Mouse (Mus musculus): ENCODE measurements around the gene Bmp7. TPM values are rescaled to one million over a fixed set of nuclear protein-coding genes. Genes with fewer than 3 reads are reported as not detected.

Bmp7 gene
- polyA plus RNA-seq, 1 experiment from 2014 or later: 0.04 TPM

GRCm38 (mm10) chr2:172960350-172960749, 20.2 kb upstream of the Bmp7 start:
- Histone ChIP-seq H3K79me2 (ENCODE audit: inconsistent target) (no peaks in the 10 kb centered on the region), H3K36me3 (ENCODE audit: inconsistent target) (no peaks in the 10 kb centered on the region), H3K4me3 (ENCODE audit: inconsistent target) (no peak overlapping the region), H3K27ac (no peak overlapping the region)
- WGBS (ENCODE audit: missing documents): 88% methylated on average over 3 of the region's 3 CpGs

GRCm38 (mm10) chr2:172959006-172959768, 19.1 kb upstream of the Bmp7 start:
- H3K27ac ChIP-seq: no peak overlapping the region
- 78% methylated on average over 13 of the region's 13 CpGs for WGBS (ENCODE audit: missing documents)
- no peaks in the 10 kb centered on the region for H3K36me3 ChIP-seq (ENCODE audit: inconsistent target)
- no peaks in the 10 kb centered on the region for H3K79me2 ChIP-seq (ENCODE audit: inconsistent target)
- H3K4me3 ChIP-seq (ENCODE audit: inconsistent target): no peak overlapping the region

DNA sequence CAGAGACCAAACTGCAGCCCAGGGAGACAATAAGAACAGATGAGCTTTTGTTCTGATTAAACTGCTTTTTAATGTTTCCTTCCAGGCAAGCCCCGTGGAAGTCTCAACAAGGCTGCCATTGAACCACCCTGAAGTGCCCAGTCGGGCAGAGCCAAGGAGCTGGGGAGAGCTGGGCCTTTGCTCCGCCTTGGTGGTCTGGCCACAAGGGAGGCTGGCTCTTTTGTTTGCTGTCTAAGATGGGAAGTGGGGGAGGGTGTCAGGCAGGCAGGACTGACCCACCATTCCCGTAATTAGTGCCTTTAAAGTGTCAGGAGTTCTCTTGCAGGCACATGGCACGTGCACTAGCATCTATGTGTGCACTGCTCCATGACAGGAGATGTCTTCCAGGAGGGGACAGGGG, 18.5 kb upstream of the Bmp7 start:
- WGBS (ENCODE audit: missing documents): 59% methylated on average over 5 of the region's 5 CpGs

GRCm38 (mm10) chr2:172951976-172952375, 11.9 kb upstream of the Bmp7 start:
- Histone ChIP-seq H3K27ac (no peak overlapping the region), H3K4me3 (ENCODE audit: inconsistent target) (no peak overlapping the region), H3K36me3 (ENCODE audit: inconsistent target) (no peaks in the 10 kb centered on the region), H3K79me2 (ENCODE audit: inconsistent target) (no peaks in the 10 kb centered on the region)
- 90% methylated on average over 2 of the region's 2 CpGs for WGBS (ENCODE audit: missing documents)

More for the DNA sequence above, 18.5 kb upstream of the Bmp7 start:
- Histone ChIP-seq H3K36me3 (ENCODE audit: inconsistent target) (no peaks in the 10 kb centered on the region), H3K27ac (no peak overlapping the region), H3K79me2 (ENCODE audit: inconsistent target) (no peaks in the 10 kb centered on the region), H3K4me3 (ENCODE audit: inconsistent target) (no peak overlapping the region)

GRCm38 (mm10) chr2:172950722-172951121, 10.6 kb upstream of the Bmp7 start:
- Histone ChIP-seq H3K27ac (no peak overlapping the region), H3K79me2 (ENCODE audit: inconsistent target) (no peaks in the 10 kb centered on the region), H3K36me3 (ENCODE audit: inconsistent target) (no peaks in the 10 kb centered on the region), H3K4me3 (ENCODE audit: inconsistent target) (no peak overlapping the region)
- 86% methylated on average over 11 of the region's 11 CpGs for WGBS (ENCODE audit: missing documents)

GRCm38 (mm10) chr2:172950119-172950676, 10.1 kb upstream of the Bmp7 start:
- no peak overlapping the region for H3K27ac ChIP-seq
- no peak overlapping the region for H3K4me3 ChIP-seq (ENCODE audit: inconsistent target)
- 88% methylated on average over 9 of the region's 9 CpGs for WGBS (ENCODE audit: missing documents)
- H3K36me3 ChIP-seq (ENCODE audit: inconsistent target): no peaks in the 10 kb centered on the region
- no peaks in the 10 kb centered on the region for H3K79me2 ChIP-seq (ENCODE audit: inconsistent target)

DNA sequence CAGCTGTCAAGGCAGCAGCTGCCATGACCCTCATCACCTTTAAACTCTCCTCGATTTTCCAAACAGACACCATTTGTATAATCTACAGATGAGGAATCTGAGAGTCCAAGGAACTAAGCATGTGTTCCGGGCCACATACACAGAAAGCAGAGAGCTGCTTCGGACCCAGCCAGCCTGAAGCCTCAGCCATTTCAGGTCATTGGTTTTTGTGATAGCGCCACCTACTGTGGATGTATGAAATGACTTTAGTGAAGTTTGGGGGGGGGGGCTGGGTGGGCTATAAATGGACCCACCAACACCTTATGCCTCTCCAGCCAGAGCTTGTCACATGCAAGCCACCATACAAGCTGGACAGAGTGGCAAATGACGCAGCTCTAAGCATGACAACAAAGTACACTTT, 8.9 kb upstream of the Bmp7 start:
- no peaks in the 10 kb centered on the region for H3K79me2 ChIP-seq (ENCODE audit: inconsistent target)

DNA sequence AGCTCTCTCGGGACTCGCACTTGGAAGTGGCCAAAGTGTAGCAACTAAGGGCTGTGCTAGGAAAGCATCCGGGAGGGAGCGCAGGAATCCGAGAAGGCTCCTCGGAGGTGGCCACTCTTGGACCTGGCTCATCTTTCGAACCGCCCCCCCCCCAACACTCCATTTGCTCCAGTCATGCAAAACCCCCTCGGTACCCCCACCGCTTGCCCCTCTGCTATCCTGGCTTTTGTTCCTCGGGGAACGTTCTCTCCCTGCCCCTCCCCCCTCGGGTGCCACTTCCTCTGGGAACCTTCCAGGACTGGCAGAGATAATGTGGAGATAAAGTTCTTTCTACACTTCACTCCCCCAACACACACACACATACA, 660 bp upstream of the Bmp7 start:
- Histone ChIP-seq H3K4me3 (ENCODE audit: inconsistent target) (no peak overlapping the region), H3K27ac (no peak overlapping the region), H3K36me3 (ENCODE audit: inconsistent target) (no peaks in the 10 kb centered on the region), H3K79me2 (ENCODE audit: inconsistent target) (no peaks in the 10 kb centered on the region)
- 14% methylated on average over 11 of the region's 13 CpGs for WGBS (ENCODE audit: missing documents)

More for the DNA sequence above, 8.9 kb upstream of the Bmp7 start:
- WGBS (ENCODE audit: missing documents): 34% methylated on average over 3 of the region's 5 CpGs
- Histone ChIP-seq H3K36me3 (ENCODE audit: inconsistent target) (no peaks in the 10 kb centered on the region), H3K27ac (no peak overlapping the region), H3K4me3 (ENCODE audit: inconsistent target) (no peak overlapping the region)

- no peaks in the 10 kb centered on the region for H3K36me3 ChIP-seq (ENCODE audit: inconsistent target)
- H3K79me2 ChIP-seq (ENCODE audit: inconsistent target): no peaks in the 10 kb centered on the region
- under 1% methylated on average over 26 of the region's 26 CpGs for WGBS (ENCODE audit: missing documents)
- H3K4me3 ChIP-seq (ENCODE audit: inconsistent target): no peak overlapping the region
- no peak overlapping the region for H3K27ac ChIP-seq
These were observed 500 bp downstream of the Bmp7 start for GRCm38 (mm10) chr2:172939639-172940002.

DNA sequence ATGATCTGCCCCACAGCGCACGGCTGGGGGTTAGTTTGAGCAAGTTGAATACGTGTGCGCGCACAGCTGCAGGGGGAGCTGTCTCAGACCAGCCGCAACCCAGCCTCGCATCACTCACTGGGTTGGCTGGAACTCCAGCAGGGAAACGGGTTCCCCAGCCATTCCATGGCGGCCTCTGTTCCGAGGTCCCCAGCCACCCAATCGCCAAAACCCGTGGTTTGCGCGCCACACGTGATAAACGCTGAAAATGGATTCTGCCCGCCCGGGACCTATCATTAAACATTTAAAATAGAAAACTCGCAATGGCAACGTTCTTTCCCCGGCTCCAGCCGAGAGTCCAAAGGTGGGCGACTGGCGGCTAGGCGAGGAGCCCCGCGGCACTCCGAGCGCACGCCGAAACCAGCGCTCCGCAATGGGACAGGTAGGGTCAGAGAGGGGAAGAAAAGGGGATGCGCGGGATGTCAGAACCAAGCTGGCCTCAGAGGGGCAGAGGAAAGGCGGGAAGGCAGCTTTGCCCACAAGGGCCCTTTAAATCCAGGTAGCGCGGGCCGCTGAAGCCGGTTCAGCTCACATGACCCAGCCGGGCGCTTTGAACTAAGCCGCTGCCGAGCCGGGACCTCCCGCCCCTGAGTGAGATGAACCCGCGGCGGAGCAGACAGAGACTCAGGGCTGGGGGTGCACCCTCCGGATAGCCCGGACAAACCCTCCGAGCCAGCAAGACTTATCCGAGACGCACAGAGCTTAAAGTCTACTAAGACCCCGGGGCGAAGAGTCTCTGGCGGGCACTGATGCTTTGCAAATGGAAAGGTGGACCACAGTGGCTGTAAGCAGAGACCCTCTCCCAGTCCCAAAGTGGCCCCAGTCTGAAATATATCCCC, 1.1 kb downstream of the Bmp7 start:
- Histone ChIP-seq H3K79me2 (ENCODE audit: inconsistent target) (no peaks in the 10 kb centered on the region), H3K27ac (no peak overlapping the region), H3K36me3 (ENCODE audit: inconsistent target) (no peaks in the 10 kb centered on the region), H3K4me3 (ENCODE audit: inconsistent target) (no peak overlapping the region)
- 1% methylated on average over 53 of the region's 57 CpGs for WGBS (ENCODE audit: missing documents)

GRCm38 (mm10) chr2:172937326-172938190, 2.6 kb downstream of the Bmp7 start:
- H3K27ac ChIP-seq: no peak overlapping the region
- WGBS (ENCODE audit: missing documents): 72% methylated on average over 12 of the region's 12 CpGs
- H3K4me3 ChIP-seq (ENCODE audit: inconsistent target): no peak overlapping the region
- no peaks in the 10 kb centered on the region for H3K79me2 ChIP-seq (ENCODE audit: inconsistent target)
- H3K36me3 ChIP-seq (ENCODE audit: inconsistent target): no peaks in the 10 kb centered on the region

- Histone ChIP-seq H3K27ac (no peak overlapping the region), H3K79me2 (ENCODE audit: inconsistent target) (no peaks in the 10 kb centered on the region), H3K36me3 (ENCODE audit: inconsistent target) (no peaks in the 10 kb centered on the region), H3K4me3 (ENCODE audit: inconsistent target) (no peak overlapping the region)
- WGBS (ENCODE audit: missing documents): 89% methylated on average over 5 of the region's 5 CpGs
These were observed 3.3 kb downstream of the Bmp7 start for GRCm38 (mm10) chr2:172936844-172937243.

DNA sequence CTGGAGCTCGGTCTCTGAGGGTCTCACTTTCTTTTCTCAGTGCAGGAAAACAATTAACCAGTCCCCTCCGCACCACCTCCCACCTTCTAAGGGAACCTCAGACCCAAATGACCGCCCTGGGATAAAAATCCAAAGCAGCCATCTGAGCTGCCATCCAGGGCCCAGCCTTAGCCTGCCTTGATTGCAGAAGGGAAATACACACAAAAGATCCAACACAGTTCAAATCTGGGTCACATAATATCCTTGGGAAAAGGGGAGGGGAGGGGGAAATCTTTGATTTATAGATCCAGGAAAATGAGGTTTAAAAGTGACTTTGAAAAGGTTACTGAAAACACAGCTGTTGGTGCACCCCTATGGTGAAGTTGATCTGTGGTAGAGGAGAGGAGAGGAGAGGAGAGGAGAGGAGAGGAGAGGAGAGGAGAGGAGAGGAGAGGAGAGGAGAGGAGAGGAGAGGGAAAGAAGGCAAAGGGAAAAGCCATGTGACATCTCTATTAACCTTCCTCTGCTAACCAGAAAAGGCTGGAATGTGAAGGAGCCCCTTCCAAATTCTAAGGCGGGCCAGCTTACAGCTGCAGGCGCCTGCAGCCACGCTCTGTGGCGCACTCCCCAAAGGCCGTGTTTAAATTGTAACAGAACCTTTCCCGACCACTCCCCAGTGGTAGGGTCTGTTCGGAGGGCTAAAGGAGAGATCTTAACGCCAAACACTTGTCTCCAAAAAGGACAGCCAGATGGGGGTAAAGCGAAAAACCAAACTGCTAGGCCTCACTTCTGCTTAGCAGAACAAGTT, 4.2 kb downstream of the Bmp7 start:
- H3K79me2 ChIP-seq (ENCODE audit: inconsistent target): no peaks in the 10 kb centered on the region

More for the DNA sequence above, 4.2 kb downstream of the Bmp7 start:
- 87% methylated on average over 12 of the region's 12 CpGs for WGBS (ENCODE audit: missing documents)
- Histone ChIP-seq H3K27ac (no peak overlapping the region), H3K4me3 (ENCODE audit: inconsistent target) (no peak overlapping the region), H3K36me3 (ENCODE audit: inconsistent target) (no peaks in the 10 kb centered on the region)
